Mouse (Mus musculus) midbrain, postnatal 0 days (tissue): ENCODE data around the gene Gm20671. TPM values are rescaled to one million over a fixed set of nuclear protein-coding genes. Genes with fewer than 3 reads are reported as not detected.
"Not testable (repeated sequence)": the region's sequence is repeated elsewhere in the genome, so short reads cannot be mapped to it uniquely, and the experiment has no call there.

ENCODE experiments used
- ATAC-seq: fragments of 200-750 bp; cut with Nextera tagmentation; 2 replicates; pipeline ENCODE4 v1.8.0; 2017; ENCODE audit warnings: moderate number of reproducible peaks, mild to moderate bottlenecking, moderate TSS enrichment, moderate library complexity; ENCODE audit not compliant: low FRiP score
- DNase-seq: peaks from one replicate; pipeline ENCODE4 v3.0.0-alpha.2; 2015; ENCODE audit warnings: low spot score
- H3K27ac ChIP-seq: fragments of 300-500 bp; sonication (generic); 2 replicates; pipeline ENCODE4 v1.5.1; 2014; ENCODE audit warnings: low read depth, mild to moderate bottlenecking, low read length, mixed read lengths
- H3K27me3 ChIP-seq: fragments of 300-500 bp; sonication (generic); 2 replicates; pipeline ENCODE4 v1.6.1; 2014; ENCODE audit warnings: low read length, control low read depth, mixed read lengths; ENCODE audit not compliant: insufficient read depth
- H3K36me3 ChIP-seq: fragments of 300-500 bp; sonication (generic); 2 replicates; pipeline ENCODE4 v1.6.1; 2014; ENCODE audit warnings: low read length, control low read depth, mixed read lengths; ENCODE audit not compliant: insufficient read depth
- H3K4me1 ChIP-seq: fragments of 300-500 bp; sonication (generic); 2 replicates; pipeline ENCODE4 v1.6.1; 2014; ENCODE audit warnings: mild to moderate bottlenecking, control low read depth, antibody characterized with exemption, low read length, mixed read lengths; ENCODE audit not compliant: insufficient read depth
- H3K4me2 ChIP-seq: fragments of 300-500 bp; sonication (generic); 2 replicates; pipeline ENCODE4 v1.6.1; 2014; ENCODE audit warnings: low read depth, mild to moderate bottlenecking, low read length, mixed read lengths; ENCODE audit not compliant: poor library complexity, severe bottlenecking
- H3K4me3 ChIP-seq: fragments of 300-500 bp; sonication (generic); 2 replicates; pipeline ENCODE4 v1.5.1; 2014; ENCODE audit warnings: low read depth, mild to moderate bottlenecking, low read length, moderate library complexity
- H3K9ac ChIP-seq: fragments of 300-500 bp; sonication (generic); replicated peaks from 2 replicates; pipeline ENCODE4 v1.6.1; 2014; ENCODE audit warnings: mild to moderate bottlenecking, low read length, moderate library complexity, mixed read lengths; ENCODE audit not compliant: poor library complexity, severe bottlenecking
- H3K9me3 ChIP-seq: fragments of 300-500 bp; sonication (generic); 2 replicates; pipeline ENCODE4 v1.6.1; 2016; ENCODE audit warnings: low read length, control low read depth
- CTCF ChIP-seq: IDR thresholded peaks from 2 replicates; pipeline ENCODE4 v1.5.1; 2016; ENCODE audit warnings: antibody characterized with exemption, mild to moderate bottlenecking
- WGBS: fragments of 180-500 bp; shearing (Covaris S2); extraction: QIAGEN DNeasy Blood & Tissue Kit; methylation state at CpG from one replicate; pipeline ENCODE4 v1.1.7; 2014; 5-methylcytosine and 5-hydroxymethylcytosine counted together
- polyA plus RNA-seq: library from polyadenylated mRNA; unstranded; fragments of >200 nt; fragmentation: Nextera tagmentation; extraction: Ambion mirVana; gene quantifications from 2 replicates; pipeline ENCODE4 v1.2.1, GENCODE M21; 2015
- total RNA-seq: library from RNA; depleted of rRNA; stranded (reverse); fragments of >200 nt; gene quantifications from 2 replicates; pipeline ENCODE4 v1.2.3, GENCODE M21; 2014

Gm20671 gene
- total and polyA plus RNA-seq, 2 experiments from 2014 or later: 7.0 TPM; not detected in 1

DNA sequence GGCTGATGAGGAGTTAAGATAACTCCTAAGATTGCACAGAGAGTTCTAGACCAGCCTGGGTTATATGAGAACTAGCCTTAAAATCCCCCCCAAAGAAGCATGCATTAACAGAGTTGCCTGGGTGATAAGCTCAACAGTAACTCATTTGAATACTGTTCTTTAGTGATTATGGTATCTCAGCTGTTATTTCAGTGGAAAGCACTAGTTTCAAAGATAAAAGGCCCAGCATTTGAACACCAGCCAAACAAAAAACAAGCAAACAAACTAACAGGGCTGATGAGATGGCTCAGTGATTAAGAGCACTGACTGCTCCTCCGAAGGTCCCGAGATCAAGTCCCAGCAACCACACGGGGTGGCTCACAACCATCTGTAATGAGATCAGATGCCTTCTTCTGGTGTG is 22.3 kb upstream of the Gm20671 start:
- TF ChIP-seq CTCF: no peak
- peaks cover 4% of the 10 kb centered on the region for H3K4me1 ChIP-seq
- H3K9ac ChIP-seq: no peak overlapping the region
- 96% methylated on average over 3 of the region's 3 CpGs for WGBS
- H3K9me3 ChIP-seq: no peaks in the 10 kb centered on the region
- H3K27me3 ChIP-seq: no peaks in the 10 kb centered on the region
- H3K4me3 ChIP-seq: no peak overlapping the region
- no peak overlapping the region for H3K27ac ChIP-seq
- no peak overlapping the region for H3K4me2 ChIP-seq
- no peak for ATAC-seq
- no peak for DNase-seq
- no peaks in the 10 kb centered on the region for H3K36me3 ChIP-seq

DNA sequence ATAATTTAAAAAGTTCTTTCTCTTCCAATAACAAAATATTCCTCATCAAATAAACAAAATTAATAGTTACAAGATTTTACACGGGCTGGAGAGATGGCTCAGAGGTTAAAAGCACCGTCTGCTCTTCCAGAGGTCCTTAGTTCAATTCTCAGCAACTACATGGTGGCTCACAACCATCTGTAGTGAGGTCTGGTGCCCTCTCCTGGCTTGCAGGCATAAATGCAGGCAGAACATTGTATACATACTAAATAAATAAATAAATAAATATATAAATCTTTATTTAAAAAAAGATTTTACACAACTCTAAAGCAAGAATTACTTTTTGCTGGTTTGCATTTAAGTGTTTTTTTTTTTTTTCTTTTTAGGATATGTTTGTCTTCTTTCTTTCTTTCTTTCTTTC is 13.1 kb upstream of the Gm20671 start:
- Histone ChIP-seq H3K4me1 (no peaks in the 10 kb centered on the region), H3K9me3 (no peaks in the 10 kb centered on the region), H3K27me3 (no peaks in the 10 kb centered on the region), H3K4me2 (no peak overlapping the region), H3K27ac (no peak overlapping the region), H3K36me3 (peaks cover 44% of the 10 kb centered on the region; the same call in 1 of the 2 replicates), H3K4me3 (no peak overlapping the region), H3K9ac (no peak overlapping the region)
- 93% methylated on average over 2 of the region's 2 CpGs for WGBS
- TF ChIP-seq CTCF: no peak
- ATAC-seq (no peak), DNase-seq (no peak)

DNA sequence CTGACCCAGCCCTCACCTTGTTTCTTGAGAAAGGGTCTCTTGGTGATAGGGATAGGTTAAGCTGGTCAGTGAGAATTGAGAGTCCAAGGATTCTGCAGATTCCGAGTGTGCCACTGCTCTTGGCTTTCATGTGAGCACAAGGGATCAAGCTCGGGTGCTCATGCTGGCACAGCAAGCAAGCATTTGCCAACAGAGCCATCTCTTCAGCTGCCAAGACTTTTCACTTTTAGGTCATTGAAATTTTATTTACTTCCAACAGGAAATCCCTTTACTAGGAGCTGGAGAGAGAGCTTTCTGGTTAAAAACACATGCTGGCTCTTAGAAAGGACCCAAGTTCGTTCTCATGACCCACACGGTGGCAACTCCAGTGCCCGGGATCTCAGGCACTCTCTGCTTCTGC is 10.1 kb upstream of the Gm20671 start:
- no peaks in the 10 kb centered on the region for H3K27me3 ChIP-seq
- no peak overlapping the region for H3K4me2 ChIP-seq
- DNase-seq (no peak), ATAC-seq (no peak)
- no peak overlapping the region for H3K27ac ChIP-seq
- 81% methylated on average over 5 of the region's 5 CpGs for WGBS
- TF ChIP-seq CTCF: no peak
- peaks cover 31% of the 10 kb centered on the region; the same call in 1 of the 2 replicates for H3K36me3 ChIP-seq
- H3K4me3 ChIP-seq: no peak overlapping the region
- H3K4me1 ChIP-seq: no peaks in the 10 kb centered on the region
- H3K9me3 ChIP-seq: no peaks in the 10 kb centered on the region
- H3K9ac ChIP-seq: no peak overlapping the region

DNA sequence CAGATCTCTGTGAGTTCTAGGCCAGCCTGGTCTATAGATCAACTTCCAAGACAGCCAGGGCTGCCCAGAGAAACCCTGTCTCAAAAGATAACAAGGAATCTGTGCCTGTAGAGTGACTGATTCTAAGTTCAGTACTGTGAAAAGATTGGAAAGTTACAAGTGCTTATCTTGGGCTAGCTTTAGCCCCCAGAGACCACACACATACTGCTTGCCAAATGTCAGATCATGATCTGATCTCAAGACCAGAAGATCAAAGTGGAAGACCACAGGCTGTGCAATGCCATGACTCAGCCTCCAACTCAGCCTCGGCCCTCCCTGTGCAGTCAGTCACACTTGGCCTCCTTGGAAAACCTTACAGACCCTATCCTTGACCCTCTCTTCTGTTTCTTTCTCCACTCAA is 7.6 kb upstream of the Gm20671 start:
- DNase-seq (no peak), ATAC-seq (no peak)
- Histone ChIP-seq H3K27ac (no peak overlapping the region), H3K4me3 (no peak overlapping the region), H3K9me3 (no peaks in the 10 kb centered on the region), H3K27me3 (no peaks in the 10 kb centered on the region), H3K9ac (no peak overlapping the region), H3K4me2 (no peak overlapping the region), H3K36me3 (peaks cover 29% of the 10 kb centered on the region; the same call in 1 of the 2 replicates), H3K4me1 (no peaks in the 10 kb centered on the region)
- 94% methylated on average over 1 of the region's 1 CpGs for WGBS
- TF ChIP-seq CTCF: no peak

DNA sequence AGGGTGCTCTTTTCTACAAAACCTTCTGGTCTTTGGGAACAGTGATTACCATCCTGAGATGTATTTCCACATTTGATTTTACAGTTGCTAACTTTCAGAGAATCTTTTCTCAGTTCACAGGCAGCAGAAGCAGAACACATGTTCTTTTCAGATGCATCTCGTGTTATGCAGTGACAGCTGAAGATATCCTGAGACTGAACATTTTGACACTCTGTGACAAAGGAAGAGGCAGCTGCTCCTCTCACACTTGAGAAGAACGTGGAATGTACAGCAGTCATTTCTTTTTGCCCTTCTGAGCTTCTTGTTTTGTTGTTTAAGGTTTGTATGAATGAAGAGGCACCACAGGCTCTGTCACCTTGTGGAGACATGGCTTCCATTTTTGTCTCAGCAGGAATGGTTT is 3.1 kb upstream of the Gm20671 start:
- H3K27me3 ChIP-seq: no peaks in the 10 kb centered on the region
- WGBS: 85% methylated on average over 2 of the region's 2 CpGs
- no peak overlapping the region for H3K9ac ChIP-seq
- no peak for ATAC-seq
- H3K27ac ChIP-seq: no peak overlapping the region
- H3K4me3 ChIP-seq: no peak overlapping the region
- H3K36me3 ChIP-seq: peaks cover 27% of the 10 kb centered on the region
- TF ChIP-seq CTCF: no peak
- H3K4me2 ChIP-seq: no peak overlapping the region
- no peaks in the 10 kb centered on the region for H3K9me3 ChIP-seq
- no peaks in the 10 kb centered on the region for H3K4me1 ChIP-seq
- DNase-seq: no peak

DNA sequence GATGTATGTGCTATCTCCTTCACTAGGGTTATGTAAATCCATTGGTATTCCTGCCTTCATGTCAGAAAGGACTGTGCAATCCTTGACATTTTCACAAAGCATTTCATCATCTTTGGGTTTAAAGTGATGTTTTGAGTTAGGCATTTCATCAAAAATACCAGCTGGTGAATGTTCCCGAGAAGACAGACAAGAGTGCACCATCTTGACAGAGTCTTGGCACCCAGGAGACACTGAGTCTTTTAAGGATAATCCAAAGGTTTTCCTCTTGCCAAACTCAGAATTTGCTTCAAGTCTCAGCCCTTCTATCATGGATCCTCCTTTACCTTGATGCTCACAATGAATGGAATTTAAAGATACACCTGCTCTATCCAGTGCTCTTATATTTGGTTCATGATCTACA is 1.9 kb upstream of the Gm20671 start:
- not testable (repeated sequence) for H3K4me2 ChIP-seq, H3K9ac ChIP-seq, DNase-seq, H3K4me1 ChIP-seq, H3K9me3 ChIP-seq, H3K27me3 ChIP-seq, H3K27ac ChIP-seq, ATAC-seq, H3K4me3 ChIP-seq
- 84% methylated on average over 1 of the region's 1 CpGs for WGBS
- peaks cover 24% of the 10 kb centered on the region for H3K36me3 ChIP-seq
